ENCODE assay signal across 10 mouse cellular contexts in genomic region chr1:86499903-86500302, GRCm38 (mm10). TPM values are rescaled to one million over a fixed set of nuclear protein-coding genes. Genes with fewer than 3 reads are reported as not detected.
DNase-seq lines count a peak whose midpoint lies in the region; ATAC-seq lines count a peak whose summit lies in the region.
"Had no signal": no experiment of that assay in that cellular context is flagged by ENCODE, and none has a peak within 500 bp of the region (broad histone marks: within the 10 kb centered on the region; RNA-seq: fewer than 3 reads in every experiment).

No protein-coding gene starts in this region.

- no peak overlapping the region for H3K27ac ChIP-seq in liver, embryonic 11.5 days (ENCODE audit: low read depth, low read length)
- H3K27ac ChIP-seq in embryonic facial prominence, embryonic 11.5 days (replicated peaks; ENCODE audit: low read depth, low read length), result no peak overlapping the region
- H3K27ac ChIP-seq: embryonic facial prominence, embryonic 12.5 days had no signal

- no peaks in the 10 kb centered on the region for H3K9me3 ChIP-seq in liver, embryonic 11.5 days (ENCODE audit: control insufficient read depth, low read length)
- H3K9me3 ChIP-seq in embryonic facial prominence, embryonic 11.5 days (replicated peaks; ENCODE audit: control insufficient read depth, low read length), result no peaks in the 10 kb centered on the region
- H3K9me3 ChIP-seq: embryonic facial prominence, embryonic 12.5 days; liver, embryonic 13.5 days had no signal

- 36% methylated on average over 3 of the region's 3 CpGs for WGBS in liver, embryonic 11.5 days
- 39% methylated on average over 3 of the region's 3 CpGs for WGBS in embryonic facial prominence, embryonic 11.5 days

- no peak overlapping the region for H3K4me3 ChIP-seq in liver, embryonic 11.5 days (ENCODE audit: low read depth, low read length)
- no peak overlapping the region for H3K4me3 ChIP-seq in embryonic facial prominence, embryonic 11.5 days (ENCODE audit: low read depth, low read length)
- H3K4me3 ChIP-seq: embryonic facial prominence, embryonic 12.5 days; liver, embryonic 13.5 days had no signal

- H3K27me3 ChIP-seq in liver, embryonic 11.5 days (replicated peaks; ENCODE audit: control insufficient read depth, insufficient read depth, low read length), result no peaks in the 10 kb centered on the region; the same call in 1 of the 2 replicates
- H3K27me3 ChIP-seq in embryonic facial prominence, embryonic 11.5 days (ENCODE audit: control insufficient read depth, insufficient read depth, low read length), result no peaks in the 10 kb centered on the region
- H3K27me3 ChIP-seq: embryonic facial prominence, embryonic 12.5 days had no signal

- DNase-seq in liver (peak; percentile 69), R1 (ENCODE audit: low read depth, low spot score) (peak; percentile 74)
- DNase-seq in liver, embryonic 11.5 days (ENCODE audit: low spot score), result no peak
- peak; percentile 72 for DNase-seq in embryonic facial prominence, embryonic 11.5 days (ENCODE audit: low spot score)
- peak; percentile 76 to 82 for DNase-seq in heart, postnatal 36 days
- DNase-seq in lung, adult 18-20 months, result peak; percentile 76 to 83
- DNase-seq in spleen, adult 18-20 months, result peak; percentile 70 to 85
- DNase-seq: liver, embryonic 13.5 days had no signal

- H3K4me2 ChIP-seq in liver, embryonic 11.5 days, result no peak overlapping the region
- no peak overlapping the region for H3K4me2 ChIP-seq in embryonic facial prominence, embryonic 11.5 days (ENCODE audit: low read depth, low read length)
- H3K4me2 ChIP-seq: embryonic facial prominence, embryonic 12.5 days; liver, embryonic 13.5 days had no signal

- peaks cover 37% of the 10 kb centered on the region for H3K4me1 ChIP-seq in liver, embryonic 11.5 days (replicated peaks; ENCODE audit: control insufficient read depth, insufficient read depth, low read length)
- peaks cover 3% of the 10 kb centered on the region for H3K4me1 ChIP-seq in embryonic facial prominence, embryonic 11.5 days (ENCODE audit: control insufficient read depth, insufficient read depth, low read length)

- intact Hi-C loops in heart, postnatal 36 days (cut with DNase I), result loop anchor here (1.0 to 5.0 kb wide), 2 partner anchors 60 to 82 kb away; partner anchors contain the start of genes Cops7b and Pde6d

- ATAC-seq in liver, embryonic 11.5 days (replicated peaks; ENCODE audit: low FRiP score), result no peak
- ATAC-seq in embryonic facial prominence, embryonic 11.5 days (replicated peaks; ENCODE audit: insufficient number of reproducible peaks, low FRiP score, low TSS enrichment, low read depth), result no peak
- no peak for ATAC-seq in activated CD4-positive, CD25-positive, alpha-beta regulatory T cell, adult 4 months

- H3K9ac ChIP-seq in liver, embryonic 11.5 days (ENCODE audit: low read depth, low read length), result no peak overlapping the region
- no peak overlapping the region for H3K9ac ChIP-seq in embryonic facial prominence, embryonic 11.5 days (replicated peaks; ENCODE audit: low read length)
- H3K9ac ChIP-seq: embryonic facial prominence, embryonic 12.5 days; liver, embryonic 13.5 days had no signal

- no peaks in the 10 kb centered on the region for H3K36me3 ChIP-seq in liver, embryonic 11.5 days (ENCODE audit: control insufficient read depth, insufficient read depth, low read length)
- no peaks in the 10 kb centered on the region for H3K36me3 ChIP-seq in embryonic facial prominence, embryonic 11.5 days (replicated peaks; ENCODE audit: control insufficient read depth, insufficient read depth, low read depth, low read length)
- H3K36me3 ChIP-seq: embryonic facial prominence, embryonic 12.5 days; liver, embryonic 13.5 days had no signal

RNA-seq across cellular contexts. Expression of gene Ptma, which starts 26.6 kb away (rescaled TPM):
- 2,666 and 2,805 TPM in 2 replicates for polyA plus RNA-seq in liver, embryonic 11.5 days (2014; fragmentation: Nextera tagmentation; extraction: Ambion mirVana)
- polyA plus RNA-seq in embryonic facial prominence, embryonic 11.5 days (2014; fragmentation: Nextera tagmentation; extraction: Ambion mirVana), result 4,004 and 4,291 TPM in 2 replicates
- 100 to 1,000 TPM; 202 to 234 TPM for total RNA-seq in heart, postnatal 36 days (2021)
- 1,000 to 10,000 TPM; 2,967 to 3,416 TPM for polyA plus RNA-seq in activated CD4-positive, CD25-positive, alpha-beta regulatory T cell, adult 4 months (2017; shearing (Covaris generic))
